Mouse (Mus musculus) neural tube, embryonic 14.5 days (tissue): ENCODE results near the gene Farp1. TPM values are rescaled to one million over a fixed set of nuclear protein-coding genes. Genes with fewer than 3 reads are reported as not detected.

Experiments used
- ATAC-seq: fragments of 200-750 bp; cut with Nextera tagmentation; 2 replicates; pipeline ENCODE4 v1.8.0; 2017; ENCODE audit warnings: low read depth, mild to moderate bottlenecking, moderate TSS enrichment, moderate library complexity
- H3K27ac ChIP-seq: fragments of 300-500 bp; sonication (generic); 2 replicates; pipeline ENCODE4 v1.5.1; 2014; ENCODE audit warnings: low read depth, mild to moderate bottlenecking, control low read depth, low read length, moderate library complexity, mixed read lengths
- H3K27me3 ChIP-seq: fragments of 300-500 bp; sonication (generic); 2 replicates; pipeline ENCODE4 v1.6.1; 2014; ENCODE audit warnings: low read length; ENCODE audit not compliant: control insufficient read depth, insufficient read depth
- H3K36me3 ChIP-seq: fragments of 300-500 bp; sonication (generic); 2 replicates; pipeline ENCODE4 v1.6.1; 2014; ENCODE audit warnings: low read length, mixed read lengths; ENCODE audit not compliant: control insufficient read depth, insufficient read depth
- H3K4me1 ChIP-seq: fragments of 300-500 bp; sonication (generic); 2 replicates; pipeline ENCODE4 v1.6.1; 2014; ENCODE audit warnings: low read length; ENCODE audit not compliant: control insufficient read depth, insufficient read depth
- H3K4me2 ChIP-seq: fragments of 300-500 bp; sonication (generic); 2 replicates; pipeline ENCODE4 v1.6.1; 2014; ENCODE audit warnings: mild to moderate bottlenecking, low read depth, low read length, control low read depth
- H3K4me3 ChIP-seq: fragments of 300-500 bp; sonication (generic); 2 replicates; pipeline ENCODE4 v1.5.1; 2014; ENCODE audit warnings: low read depth, low read length, control low read depth, mixed read lengths
- H3K9ac ChIP-seq: fragments of 300-500 bp; sonication (generic); replicated peaks from 2 replicates; pipeline ENCODE4 v1.6.1; 2014; ENCODE audit warnings: low read depth, mild to moderate bottlenecking, control low read depth, low read length, mixed read lengths
- H3K9me3 ChIP-seq: fragments of 300-500 bp; sonication (generic); 2 replicates; pipeline ENCODE4 v1.6.1; 2016; ENCODE audit warnings: low read length; ENCODE audit not compliant: control insufficient read depth
- WGBS: fragments of 180-500 bp; shearing (Covaris S2); extraction: QIAGEN DNeasy Blood & Tissue Kit; methylation state at CpG from one replicate; pipeline ENCODE4 v1.1.7; 2014; 5-methylcytosine and 5-hydroxymethylcytosine counted together
- polyA plus RNA-seq: library from polyadenylated mRNA; unstranded; fragments of >200 nt; fragmentation: Nextera tagmentation; extraction: Ambion mirVana; gene quantifications from 2 replicates; pipeline ENCODE4 v1.2.1, GENCODE M21; 2014

The Farp1 gene
- polyA plus RNA-seq, 1 experiment from 2014 or later: 34.9 TPM

DNA sequence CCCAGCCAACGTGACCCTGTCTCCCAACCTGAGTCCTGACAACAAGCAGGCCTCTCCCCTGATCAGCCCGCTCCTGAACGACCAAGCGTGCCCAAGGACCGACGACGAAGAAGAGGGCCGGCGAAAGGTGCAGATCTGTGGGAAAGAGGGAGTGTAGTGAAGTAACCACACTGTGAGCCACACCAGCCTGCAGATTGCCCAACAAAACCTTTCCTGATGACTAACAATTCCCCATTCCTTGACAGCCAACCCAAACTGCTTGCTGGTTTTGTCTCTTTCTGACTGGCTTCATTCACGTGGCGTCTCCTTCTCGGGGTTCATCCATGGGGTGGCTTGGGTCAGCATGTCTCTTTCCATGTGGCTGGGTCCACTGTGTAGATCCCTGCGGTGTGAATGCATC, 220.5 kb downstream of the Farp1 start:
- H3K4me1 ChIP-seq: no peaks in the 10 kb centered on the region
- no peaks in the 10 kb centered on the region for H3K36me3 ChIP-seq
- H3K27ac ChIP-seq: no peak overlapping the region
- no peak overlapping the region for H3K9ac ChIP-seq
- H3K9me3 ChIP-seq: no peaks in the 10 kb centered on the region
- no peaks in the 10 kb centered on the region for H3K27me3 ChIP-seq
- H3K4me2 ChIP-seq: no peak overlapping the region
- WGBS: 90% methylated on average over 13 of the region's 13 CpGs
- no peak overlapping the region for H3K4me3 ChIP-seq
- no peak for ATAC-seq

DNA sequence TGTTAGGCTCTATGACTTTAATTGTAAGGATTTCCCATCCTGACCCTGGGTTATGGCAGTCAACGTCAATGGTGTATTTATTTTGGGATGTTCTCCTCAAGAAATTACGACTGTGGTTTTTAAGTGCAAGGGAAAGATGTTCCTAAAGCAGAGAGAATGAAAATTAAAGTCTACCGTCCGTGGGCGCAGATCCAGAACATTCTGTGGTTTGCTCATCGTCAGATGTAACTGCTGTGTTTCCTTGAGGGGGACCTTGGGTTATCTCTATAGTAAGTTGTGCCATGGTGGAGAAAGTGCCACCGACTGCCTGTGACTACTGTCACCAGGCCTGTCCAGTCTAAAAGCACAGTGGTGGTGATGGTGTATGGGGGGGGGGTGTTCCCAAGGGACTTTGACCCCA, 221.9 kb downstream of the Farp1 start:
- WGBS: 92% methylated on average over 7 of the region's 7 CpGs
- no peak overlapping the region for H3K9ac ChIP-seq
- H3K36me3 ChIP-seq: no peaks in the 10 kb centered on the region
- no peak overlapping the region for H3K4me2 ChIP-seq
- no peak overlapping the region for H3K27ac ChIP-seq
- no peak for ATAC-seq
- H3K9me3 ChIP-seq: no peaks in the 10 kb centered on the region
- H3K4me1 ChIP-seq: no peaks in the 10 kb centered on the region
- H3K4me3 ChIP-seq: no peak overlapping the region
- H3K27me3 ChIP-seq: no peaks in the 10 kb centered on the region

DNA sequence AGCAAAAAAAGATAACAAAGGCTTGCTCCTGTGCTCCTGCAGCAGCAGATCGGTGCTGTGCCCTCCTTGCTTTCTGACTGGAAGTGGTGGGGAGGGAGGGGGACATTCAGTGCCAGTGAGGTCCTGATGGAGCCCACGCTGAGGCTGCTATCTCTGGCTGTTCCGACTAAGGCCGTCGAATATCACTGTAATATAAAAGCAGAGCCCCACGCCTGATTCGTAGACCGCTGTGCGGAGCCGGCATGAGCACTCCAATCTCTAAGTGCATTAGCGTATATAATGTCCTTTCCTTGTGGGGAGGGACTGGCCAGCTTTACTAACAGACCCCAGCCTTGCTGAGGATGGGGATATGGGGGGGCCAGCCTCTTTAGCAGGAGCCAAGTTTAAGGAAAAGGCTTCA, 224.3 kb downstream of the Farp1 start:
- no peaks in the 10 kb centered on the region for H3K9me3 ChIP-seq
- H3K36me3 ChIP-seq: no peaks in the 10 kb centered on the region
- H3K4me3 ChIP-seq: no peak overlapping the region
- no peaks in the 10 kb centered on the region for H3K27me3 ChIP-seq
- H3K4me2 ChIP-seq: no peak overlapping the region
- H3K27ac ChIP-seq: no peak overlapping the region
- 54% methylated on average over 11 of the region's 11 CpGs for WGBS
- H3K4me1 ChIP-seq: no peaks in the 10 kb centered on the region
- ATAC-seq: no peak; the same call in 1 of the 2 replicates
- H3K9ac ChIP-seq: no peak overlapping the region

DNA sequence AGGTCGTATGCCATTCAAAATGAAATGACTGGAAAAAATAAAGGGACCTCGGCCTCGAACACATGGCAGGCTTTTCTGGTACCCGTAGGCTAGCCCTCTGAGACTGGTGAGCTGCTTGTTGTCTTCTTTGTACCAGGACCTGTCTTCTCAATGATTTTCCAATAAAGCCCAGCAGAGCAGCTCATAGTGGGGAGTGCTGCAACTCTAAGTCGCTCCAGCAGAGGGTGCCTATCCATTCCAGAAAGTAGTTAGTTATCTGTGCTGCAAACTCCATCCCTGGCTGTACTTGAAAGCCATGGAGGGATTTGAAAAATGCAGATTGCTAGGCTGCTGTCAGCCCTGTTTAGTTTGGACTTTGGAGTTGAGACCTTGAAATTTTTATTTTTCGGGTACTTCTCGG, 224.8 kb downstream of the Farp1 start:
- no peaks in the 10 kb centered on the region for H3K36me3 ChIP-seq
- H3K9ac ChIP-seq: no peak overlapping the region
- no peak overlapping the region for H3K4me3 ChIP-seq
- H3K27me3 ChIP-seq: no peaks in the 10 kb centered on the region
- no peak overlapping the region for H3K4me2 ChIP-seq
- peak; percentile 74; the same call in 1 of the 2 replicates for ATAC-seq
- H3K27ac ChIP-seq: no peak overlapping the region
- H3K4me1 ChIP-seq: no peaks in the 10 kb centered on the region
- 63% methylated on average over 7 of the region's 7 CpGs for WGBS
- no peaks in the 10 kb centered on the region for H3K9me3 ChIP-seq

DNA sequence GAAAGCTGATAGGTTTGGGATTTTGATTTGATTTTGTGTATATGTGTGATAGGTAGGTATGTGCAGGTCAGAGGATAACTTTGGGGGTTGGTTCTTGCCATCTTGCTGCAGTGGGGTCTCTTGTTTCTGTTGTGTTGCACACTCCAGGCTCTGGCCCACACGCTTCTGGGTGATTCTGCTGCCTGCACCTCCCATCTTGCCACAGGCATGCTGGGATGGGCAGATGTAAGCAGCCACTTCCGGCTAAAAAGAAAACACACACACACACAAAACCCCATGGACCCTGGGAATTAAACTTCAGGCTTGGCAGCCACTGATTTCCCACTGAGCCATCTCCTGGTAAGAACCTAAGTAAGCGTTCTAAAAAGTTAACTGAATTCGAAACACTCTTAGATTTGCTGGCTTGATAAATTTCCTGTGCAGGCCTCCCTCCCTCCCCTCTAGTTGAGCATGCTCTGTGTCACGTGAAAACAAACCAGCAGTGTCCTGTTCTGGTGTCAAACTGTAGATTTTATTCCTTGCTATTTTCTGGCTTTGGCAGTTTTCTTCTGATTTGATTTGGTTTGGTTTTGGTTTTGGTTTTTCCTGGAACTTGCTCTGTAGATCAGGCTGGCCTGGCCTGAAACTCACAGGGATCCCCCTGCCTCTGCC, 226.4 kb downstream of the Farp1 start:
- no peak for ATAC-seq
- Histone ChIP-seq H3K4me2 (no peak overlapping the region), H3K36me3 (no peaks in the 10 kb centered on the region), H3K27ac (no peak overlapping the region), H3K9me3 (no peaks in the 10 kb centered on the region), H3K27me3 (no peaks in the 10 kb centered on the region), H3K4me3 (no peak overlapping the region), H3K9ac (no peak overlapping the region), H3K4me1 (no peaks in the 10 kb centered on the region)
- 81% methylated on average over 5 of the region's 5 CpGs for whole genome bisulfite sequencing

DNA sequence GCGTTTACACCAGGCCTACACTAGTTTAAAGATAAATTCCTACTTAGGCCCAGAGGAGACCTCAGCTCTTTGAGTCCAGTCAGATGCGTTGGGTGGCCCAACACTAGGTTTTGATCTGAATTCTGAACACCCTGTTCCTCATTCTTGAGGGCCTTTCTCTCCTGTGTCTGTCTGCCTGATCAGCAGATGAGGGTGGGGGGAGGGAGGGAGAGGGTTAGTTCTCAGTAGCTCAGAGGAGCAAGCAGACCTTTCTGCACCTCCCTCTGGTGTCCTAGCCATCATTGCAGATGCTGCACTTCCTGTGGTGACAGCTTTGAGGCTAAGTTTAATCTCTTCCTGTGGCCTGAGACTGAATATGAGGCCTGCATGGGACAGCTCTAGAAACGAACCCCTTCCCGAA, 227.6 kb downstream of the Farp1 start:
- H3K4me1 ChIP-seq: no peaks in the 10 kb centered on the region
- 83% methylated on average over 4 of the region's 4 CpGs for WGBS
- no peak overlapping the region for H3K27ac ChIP-seq
- no peak overlapping the region for H3K4me2 ChIP-seq
- H3K9ac ChIP-seq: no peak overlapping the region
- H3K27me3 ChIP-seq: no peaks in the 10 kb centered on the region
- no peak overlapping the region for H3K4me3 ChIP-seq
- no peak for ATAC-seq
- no peaks in the 10 kb centered on the region for H3K9me3 ChIP-seq
- no peaks in the 10 kb centered on the region for H3K36me3 ChIP-seq

DNA sequence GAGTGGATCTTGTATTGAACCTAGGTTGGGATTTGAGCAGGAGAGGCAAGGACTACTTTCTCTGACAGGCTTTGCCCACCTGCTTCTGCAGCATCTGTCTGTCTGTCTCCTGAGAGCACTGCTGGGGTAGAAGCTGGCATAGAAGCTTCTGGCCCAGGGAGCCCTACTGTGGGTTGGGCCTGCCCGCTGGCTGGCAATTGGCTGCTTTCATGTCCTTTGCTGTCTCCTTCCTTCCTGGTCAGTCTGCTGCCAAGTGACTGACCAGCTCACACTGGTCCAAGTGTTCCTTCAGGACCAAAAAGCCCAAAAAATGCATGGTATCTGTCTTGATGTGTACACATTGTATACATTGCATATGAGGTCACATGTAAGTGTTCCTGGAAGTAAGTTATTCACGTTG, 228.9 kb downstream of the Farp1 start:
- H3K27ac ChIP-seq: no peak overlapping the region
- H3K9me3 ChIP-seq: no peaks in the 10 kb centered on the region
- no peaks in the 10 kb centered on the region for H3K36me3 ChIP-seq
- 91% methylated on average over 2 of the region's 2 CpGs for WGBS
- H3K4me2 ChIP-seq: no peak overlapping the region
- H3K9ac ChIP-seq: no peak overlapping the region
- no peak overlapping the region for H3K4me3 ChIP-seq
- H3K4me1 ChIP-seq: no peaks in the 10 kb centered on the region
- H3K27me3 ChIP-seq: no peaks in the 10 kb centered on the region
- no peak for ATAC-seq

DNA sequence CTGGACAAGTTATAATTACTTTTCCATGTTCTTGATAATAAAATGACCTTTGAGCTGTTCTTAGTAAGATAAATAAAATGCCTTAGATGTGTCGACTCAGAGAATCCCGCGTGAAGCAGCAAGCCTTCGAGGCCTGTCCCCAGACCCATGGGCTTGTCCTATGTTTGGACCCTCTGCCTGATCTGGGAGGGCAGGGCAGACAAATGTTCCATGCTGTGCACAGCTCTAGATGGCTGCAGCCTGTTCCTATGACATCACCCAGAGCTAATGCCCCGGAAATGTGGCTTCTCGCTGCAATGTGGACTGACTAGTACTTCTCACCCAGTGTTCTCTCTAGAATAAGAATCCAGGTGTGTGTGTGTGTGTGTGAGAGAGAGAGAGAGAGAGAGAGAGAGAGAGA, 229.5 kb downstream of the Farp1 start:
- Histone ChIP-seq H3K36me3 (no peaks in the 10 kb centered on the region), H3K9ac (no peak overlapping the region), H3K4me2 (no peak overlapping the region), H3K4me1 (no peaks in the 10 kb centered on the region), H3K27ac (no peak overlapping the region), H3K27me3 (no peaks in the 10 kb centered on the region), H3K4me3 (no peak overlapping the region), H3K9me3 (no peaks in the 10 kb centered on the region)
- WGBS: 93% methylated on average over 6 of the region's 6 CpGs
- no peak for ATAC-seq

DNA sequence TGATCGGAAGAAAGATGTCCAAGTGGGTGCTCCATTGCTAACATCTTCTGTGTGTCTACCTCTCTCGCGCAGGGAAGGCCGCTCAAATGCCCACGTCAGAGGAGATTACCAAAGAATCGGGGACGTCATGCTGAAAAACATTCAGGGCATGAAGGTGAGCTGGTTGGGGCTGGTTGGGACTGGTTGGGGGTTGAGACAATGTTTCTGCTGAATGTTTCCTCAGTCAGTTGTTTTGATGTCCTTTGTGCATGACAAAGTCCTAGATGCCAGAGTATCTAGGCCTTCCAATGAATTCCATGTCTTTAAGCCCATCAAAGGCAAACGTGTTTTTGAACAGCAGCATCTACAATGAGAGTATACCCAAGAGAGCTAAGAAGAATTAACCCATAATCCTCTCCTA, 232.8 kb downstream of the Farp1 start:
- H3K4me1 ChIP-seq: no peaks in the 10 kb centered on the region
- no peaks in the 10 kb centered on the region for H3K9me3 ChIP-seq
- H3K27me3 ChIP-seq: no peaks in the 10 kb centered on the region
- H3K27ac ChIP-seq: no peak overlapping the region
- ATAC-seq: no peak
- no peak overlapping the region for H3K9ac ChIP-seq
- no peak overlapping the region for H3K4me3 ChIP-seq
- H3K36me3 ChIP-seq: peaks cover 2% of the 10 kb centered on the region; the same call in 1 of the 2 replicates
- H3K4me2 ChIP-seq: no peak overlapping the region
- WGBS: 87% methylated on average over 8 of the region's 8 CpGs
